Mouse (Mus musculus) forebrain, embryonic 11.5 days (tissue): ENCODE measurements at regions not wholly inside any gene's neighbourhood (a gene's known extent, or its start where the extent isn't known, plus 50 kb on each side); places are given as distances from the start of the nearest gene placed in this dataset.

ENCODE experiments used
- ATAC-seq: fragments of 200-750 bp; cut with Nextera tagmentation; replicated peaks from 2 replicates; pipeline ENCODE4 v1.8.0; 2017; ENCODE audit warnings: moderate TSS enrichment; ENCODE audit not compliant: low FRiP score
- DNase-seq: peaks from one replicate; pipeline ENCODE4 v3.0.0-alpha.2; 2017; ENCODE audit warnings: low spot score
- H3K27ac ChIP-seq: fragments of 300-500 bp; sonication (generic); 2 replicates; pipeline ENCODE4 v1.5.1; 2014; ENCODE audit warnings: low read depth, low read length
- H3K27me3 ChIP-seq: fragments of 300-500 bp; sonication (generic); 2 replicates; pipeline ENCODE4 v1.6.1; 2014; ENCODE audit warnings: mild to moderate bottlenecking, low read length, mixed read lengths; ENCODE audit not compliant: control insufficient read depth, insufficient read depth
- H3K36me3 ChIP-seq: fragments of 300-500 bp; sonication (generic); 2 replicates; pipeline ENCODE4 v1.6.1; 2014; ENCODE audit warnings: mild to moderate bottlenecking, low read length, moderate library complexity, mixed read lengths; ENCODE audit not compliant: control insufficient read depth, insufficient read depth
- H3K4me1 ChIP-seq: fragments of 300-500 bp; sonication (generic); replicated peaks from 2 replicates; pipeline ENCODE4 v1.6.1; 2014; ENCODE audit warnings: low read length, mixed read lengths; ENCODE audit not compliant: control insufficient read depth, insufficient read depth
- H3K4me2 ChIP-seq: fragments of 300-500 bp; sonication (generic); 2 replicates; pipeline ENCODE4 v1.6.1; 2014; ENCODE audit warnings: low read depth, mild to moderate bottlenecking, low read length, moderate library complexity, mixed read lengths; ENCODE audit not compliant: severe bottlenecking
- H3K4me3 ChIP-seq: fragments of 300-500 bp; sonication (generic); 2 replicates; pipeline ENCODE4 v1.5.1; 2014; ENCODE audit warnings: low read depth, low read length
- H3K9ac ChIP-seq: fragments of 300-500 bp; sonication (generic); 2 replicates; pipeline ENCODE4 v1.6.1; 2014; ENCODE audit warnings: low read length
- H3K9me3 ChIP-seq: fragments of 300-500 bp; sonication (generic); 2 replicates; pipeline ENCODE4 v1.6.1; 2016; ENCODE audit warnings: low read length, mixed read lengths; ENCODE audit not compliant: control insufficient read depth
- WGBS: fragments of 180-500 bp; shearing (Covaris S2); extraction: QIAGEN DNeasy Blood & Tissue Kit; methylation state at CpG from one replicate; pipeline ENCODE4 v1.1.7; 2014; 5-methylcytosine and 5-hydroxymethylcytosine counted together

DNA sequence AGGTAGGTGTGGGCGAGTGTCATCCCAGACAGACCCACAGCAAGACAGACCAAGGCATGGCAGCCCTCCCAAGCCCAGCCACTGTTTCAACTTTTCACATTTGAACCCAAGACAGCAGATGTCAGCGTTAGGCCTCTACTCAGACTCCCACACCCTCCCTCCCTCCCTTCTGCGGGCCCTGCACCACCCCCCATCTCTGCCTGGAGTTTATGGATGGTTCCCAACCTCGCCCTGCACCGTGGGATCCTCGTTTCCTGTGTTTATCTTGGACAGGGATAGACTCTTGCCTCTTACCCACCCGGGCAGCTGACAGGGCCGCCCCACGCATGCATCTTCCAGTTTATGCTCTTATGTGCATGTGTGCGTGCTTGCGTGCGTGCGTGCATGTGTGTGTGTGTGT is 85.2 kb upstream of the Zbtb40 start:
- Histone ChIP-seq H3K9ac (no peak overlapping the region), H3K4me2 (no peak overlapping the region), H3K4me1 (no peaks in the 10 kb centered on the region), H3K4me3 (no peak overlapping the region), H3K27me3 (no peaks in the 10 kb centered on the region), H3K27ac (no peak overlapping the region), H3K9me3 (no peaks in the 10 kb centered on the region), H3K36me3 (no peaks in the 10 kb centered on the region)
- DNase-seq (no peak), ATAC-seq (no peak)
- 68% methylated on average over 13 of the region's 13 CpGs for WGBS

DNA sequence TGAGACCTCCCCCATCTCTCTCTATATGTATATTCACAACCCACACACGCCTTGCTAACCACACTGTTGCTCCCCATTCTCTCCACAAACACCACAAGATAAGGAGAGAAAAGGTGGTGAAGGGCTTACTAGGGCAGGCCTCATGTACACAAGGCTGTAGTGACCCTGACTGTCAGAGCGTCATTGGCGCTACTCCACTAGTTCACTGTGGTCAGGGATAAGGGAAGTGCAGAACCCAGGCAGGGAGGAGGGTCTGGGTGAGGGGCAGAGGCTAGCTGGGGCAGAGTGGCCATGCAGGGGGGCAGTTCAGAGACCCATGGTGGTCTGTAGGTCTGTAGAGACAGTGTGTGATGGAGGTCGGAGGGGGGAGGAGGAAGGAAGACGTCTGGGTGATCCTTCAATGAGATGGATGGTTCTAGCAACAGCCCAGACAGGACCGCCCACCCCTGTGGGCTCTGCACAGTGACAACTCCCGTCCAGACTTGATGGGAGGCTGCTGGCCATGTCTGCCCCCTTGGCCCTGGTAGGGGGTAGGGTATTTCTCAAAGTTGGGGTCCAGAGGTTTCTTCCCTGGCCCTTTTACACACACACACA is 82.1 kb upstream of the Zbtb40 start:
- no peaks in the 10 kb centered on the region for H3K36me3 ChIP-seq
- H3K4me2 ChIP-seq = no peak overlapping the region
- H3K27ac ChIP-seq = no peak overlapping the region
- whole genome bisulfite sequencing = 77% methylated on average over 7 of the region's 7 CpGs
- H3K27me3 ChIP-seq = no peaks in the 10 kb centered on the region
- no peak overlapping the region for H3K4me3 ChIP-seq
- DNase-seq (no peak), ATAC-seq (no peak)
- H3K4me1 ChIP-seq = no peaks in the 10 kb centered on the region
- no peak overlapping the region for H3K9ac ChIP-seq
- no peaks in the 10 kb centered on the region for H3K9me3 ChIP-seq

DNA sequence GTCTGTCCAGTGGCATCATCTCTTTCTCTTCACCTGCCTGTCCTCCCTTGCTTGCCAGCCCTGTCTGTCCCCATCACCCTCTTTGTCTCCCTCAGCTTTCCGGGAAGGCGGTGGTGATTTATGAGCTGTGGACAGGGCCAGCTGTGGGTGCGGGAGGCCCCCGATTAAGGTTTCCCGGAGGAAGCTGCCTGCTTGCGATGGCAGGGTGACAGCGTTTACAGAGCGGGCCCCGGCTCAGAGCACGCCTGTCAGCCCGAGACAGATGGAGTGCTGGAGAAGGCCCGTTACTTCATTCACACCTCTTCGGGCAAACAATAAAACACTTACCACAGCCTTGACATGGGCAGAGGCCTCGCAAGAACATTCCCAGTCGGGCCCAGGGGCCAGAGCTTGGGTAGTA is 79.6 kb upstream of the Zbtb40 start:
- no peak overlapping the region for H3K9ac ChIP-seq
- H3K4me2 ChIP-seq = no peak overlapping the region
- ATAC-seq (no peak), DNase-seq (no peak)
- H3K4me1 ChIP-seq = no peaks in the 10 kb centered on the region
- 69% methylated on average over 15 of the region's 15 CpGs for WGBS
- no peaks in the 10 kb centered on the region for H3K9me3 ChIP-seq
- no peaks in the 10 kb centered on the region for H3K27me3 ChIP-seq
- no peak overlapping the region for H3K4me3 ChIP-seq
- H3K36me3 ChIP-seq = no peaks in the 10 kb centered on the region
- H3K27ac ChIP-seq = 0 out of 2 replicates have a peak overlapping the region, but pooled peaks have one; percentile 9

DNA sequence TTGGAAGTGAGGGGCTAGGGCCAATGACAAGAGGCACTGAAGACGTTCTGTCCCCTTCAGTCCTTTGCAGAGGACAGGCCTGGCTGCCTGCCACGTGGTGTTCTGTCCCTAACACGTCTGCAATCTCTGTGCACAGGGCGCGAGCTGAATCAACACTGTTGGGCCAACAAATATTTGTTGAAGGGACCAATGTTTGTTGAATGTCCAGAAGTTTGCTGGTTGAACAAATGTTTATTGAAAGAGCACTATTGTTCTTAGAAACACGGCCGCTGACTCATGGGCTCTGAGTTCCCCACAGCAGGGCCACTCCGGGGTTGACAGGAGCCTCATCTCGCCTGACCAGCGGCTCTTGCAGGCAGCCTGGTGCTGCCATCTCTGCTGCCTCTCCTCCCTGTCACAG is 73.1 kb upstream of the Zbtb40 start:
- 64% methylated on average over 10 of the region's 10 CpGs for WGBS
- H3K27me3 ChIP-seq = peaks cover 2% of the 10 kb centered on the region; the same call in 1 of the 2 replicates
- no peak for DNase-seq
- no peak overlapping the region for H3K4me2 ChIP-seq
- no peak for ATAC-seq
- H3K9me3 ChIP-seq = no peaks in the 10 kb centered on the region
- H3K36me3 ChIP-seq = no peaks in the 10 kb centered on the region
- H3K4me3 ChIP-seq = no peak overlapping the region
- H3K27ac ChIP-seq = no peak overlapping the region
- no peak overlapping the region for H3K9ac ChIP-seq
- peaks cover 3% of the 10 kb centered on the region; the same call in 1 of the 2 replicates for H3K4me1 ChIP-seq

DNA sequence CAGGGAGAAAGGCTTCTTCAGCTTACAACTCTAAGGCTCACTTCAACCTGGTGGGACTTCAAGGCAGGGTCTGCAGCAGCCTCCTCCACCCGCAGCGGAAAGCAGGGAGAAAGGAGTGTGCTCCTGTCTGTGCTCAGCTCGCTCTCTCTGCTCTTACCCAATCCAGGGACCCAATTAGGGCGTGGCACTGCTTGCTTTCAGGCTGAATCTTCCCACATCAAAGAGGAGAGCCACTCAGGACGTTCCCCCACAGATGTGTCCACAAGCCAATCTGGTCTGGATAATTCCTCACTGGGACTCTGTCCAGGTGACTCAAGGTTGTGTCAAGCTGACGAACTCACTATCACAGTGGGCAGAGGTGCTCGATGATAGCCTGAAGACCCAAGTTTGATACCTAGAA is 72.0 kb upstream of the Zbtb40 start:
- no peak overlapping the region for H3K4me3 ChIP-seq
- H3K9ac ChIP-seq = no peak overlapping the region
- peaks cover 3% of the 10 kb centered on the region; the same call in 1 of the 2 replicates for H3K4me1 ChIP-seq
- ATAC-seq = no peak
- 74% methylated on average over 7 of the region's 7 CpGs for WGBS
- DNase-seq = no peak
- peaks cover 2% of the 10 kb centered on the region; the same call in 1 of the 2 replicates for H3K27me3 ChIP-seq
- H3K27ac ChIP-seq = no peak overlapping the region
- H3K4me2 ChIP-seq = no peak overlapping the region
- no peaks in the 10 kb centered on the region for H3K36me3 ChIP-seq
- H3K9me3 ChIP-seq = no peaks in the 10 kb centered on the region

DNA sequence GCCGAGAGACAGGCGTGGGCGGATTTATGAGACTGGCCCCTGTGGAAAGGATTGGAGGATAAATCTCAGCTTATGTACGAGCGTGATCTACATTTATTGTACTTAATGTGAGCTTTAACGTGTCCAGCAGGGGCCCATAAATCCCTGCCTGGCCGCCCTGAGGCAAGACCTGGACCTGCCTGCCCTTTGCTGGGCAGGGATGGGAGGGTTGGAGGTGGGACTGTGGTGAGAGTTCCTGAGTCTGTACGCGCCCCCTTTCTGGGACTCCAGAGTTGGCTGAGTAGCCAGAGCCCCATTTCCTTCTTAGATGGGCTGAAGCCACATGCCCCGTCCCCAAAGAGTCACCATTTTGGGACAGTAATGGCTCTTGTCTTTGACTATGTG is 69.7 kb upstream of the Zbtb40 start:
- peak overlapping the region; percentile 45 for H3K9ac ChIP-seq
- peaks cover 3% of the 10 kb centered on the region; the same call in 1 of the 2 replicates for H3K4me1 ChIP-seq
- WGBS = 20% methylated on average over 7 of the region's 10 CpGs
- DNase-seq (no peak), ATAC-seq (no peak)
- H3K4me2 ChIP-seq = peak overlapping the region; percentile 45
- no peak overlapping the region for H3K27ac ChIP-seq
- peak overlapping the region; percentile 25 for H3K4me3 ChIP-seq
- peaks cover 2% of the 10 kb centered on the region; the same call in 1 of the 2 replicates for H3K27me3 ChIP-seq
- H3K36me3 ChIP-seq = no peaks in the 10 kb centered on the region
- H3K9me3 ChIP-seq = no peaks in the 10 kb centered on the region

DNA sequence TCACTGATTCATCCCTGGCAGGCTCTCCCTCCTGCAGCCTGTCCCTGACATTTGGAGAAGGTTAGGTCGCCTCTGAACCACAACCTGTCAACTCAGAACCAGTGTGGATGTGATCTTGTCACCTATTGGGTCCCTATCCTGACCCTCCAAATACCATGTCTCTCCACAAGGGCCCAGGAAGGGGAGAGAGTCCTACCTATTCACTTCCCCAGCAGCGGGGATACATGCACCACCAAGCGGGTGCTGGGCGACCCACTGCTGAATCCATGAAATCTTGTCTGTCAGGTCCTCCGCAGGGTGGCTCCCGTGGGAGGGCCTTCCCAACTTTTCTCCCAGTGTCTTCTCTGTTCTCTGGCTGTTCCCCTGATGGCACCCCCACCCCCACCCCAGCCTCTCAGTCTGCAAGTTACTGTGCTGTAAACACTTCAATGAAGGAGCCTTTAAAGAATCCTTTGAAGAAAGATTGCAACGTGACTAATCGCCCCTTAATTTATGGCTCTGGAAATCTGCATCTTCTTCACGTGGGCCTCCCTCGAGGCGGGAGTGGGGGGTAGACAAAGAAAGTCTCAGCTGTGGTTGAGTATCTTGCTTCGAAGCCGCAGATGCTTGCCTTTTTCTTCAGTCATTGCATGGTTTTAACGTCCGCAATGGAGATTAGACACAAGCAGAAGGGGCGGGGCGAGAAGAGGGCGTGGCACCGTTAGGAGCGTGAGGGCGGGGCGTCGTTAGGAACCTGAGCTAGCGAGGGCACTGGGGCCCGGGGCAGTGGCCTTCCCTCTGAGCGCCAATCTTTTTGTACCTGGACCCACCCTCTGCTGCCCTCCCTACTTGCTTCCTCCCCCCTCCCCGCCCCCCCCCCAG is 69.1 kb upstream of the Zbtb40 start:
- peaks cover 3% of the 10 kb centered on the region; the same call in 1 of the 2 replicates for H3K4me1 ChIP-seq
- H3K4me2 ChIP-seq = peak overlapping the region; percentile 45
- peak overlapping the region; percentile 45 for H3K9ac ChIP-seq
- H3K4me3 ChIP-seq = peak overlapping the region; percentile 25
- ATAC-seq (peak; percentile 66; the same call in 1 of the 2 replicates), DNase-seq (peak; percentile 89)
- H3K36me3 ChIP-seq = no peaks in the 10 kb centered on the region
- 1% methylated on average over 26 of the region's 27 CpGs for WGBS
- peaks cover 2% of the 10 kb centered on the region; the same call in 1 of the 2 replicates for H3K27me3 ChIP-seq
- H3K9me3 ChIP-seq = no peaks in the 10 kb centered on the region
- H3K27ac ChIP-seq = no peak overlapping the region

DNA sequence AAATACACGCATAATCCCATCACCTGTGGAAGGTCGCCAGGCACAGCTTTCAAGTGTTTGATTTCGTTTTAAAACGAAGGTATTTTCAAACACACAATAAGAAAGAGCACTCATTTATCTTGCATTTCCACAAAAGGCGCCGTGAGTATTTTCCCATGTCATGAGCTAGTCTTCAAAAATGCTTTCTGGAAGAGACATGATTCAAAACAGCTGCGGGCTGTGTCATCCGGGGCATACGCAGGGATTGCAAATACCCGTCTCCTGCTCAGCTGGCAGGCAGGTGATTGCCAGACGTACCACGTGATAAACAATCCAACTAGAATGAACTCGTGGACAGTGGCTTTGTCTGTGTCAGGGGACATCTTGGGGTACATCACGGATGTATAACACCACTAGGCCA is 66.5 kb upstream of the Zbtb40 start:
- H3K4me2 ChIP-seq = no peak overlapping the region
- no peaks in the 10 kb centered on the region for H3K36me3 ChIP-seq
- DNase-seq (no peak), ATAC-seq (no peak)
- H3K27me3 ChIP-seq = peaks cover 2% of the 10 kb centered on the region; the same call in 1 of the 2 replicates
- no peaks in the 10 kb centered on the region for H3K9me3 ChIP-seq
- H3K4me3 ChIP-seq = no peak overlapping the region
- WGBS = 90% methylated on average over 14 of the region's 14 CpGs
- no peak overlapping the region for H3K27ac ChIP-seq
- no peak overlapping the region for H3K9ac ChIP-seq
- peaks cover 3% of the 10 kb centered on the region; the same call in 1 of the 2 replicates for H3K4me1 ChIP-seq
